Mouse (Mus musculus) cerebellum, adult 11 months (tissue): ENCODE data around the gene Scd2.
A peak's percentile ranks its signal among the peaks of the same experiment; 100 is the strongest.
"Not testable (repeated sequence)": the region's sequence is repeated elsewhere in the genome, so short reads cannot be mapped to it uniquely, and the experiment has no call there.

Experiments used
- DNase-seq: peaks from one replicate; pipeline ENCODE4 v3.0.0; 2022

The Scd2 gene

GRCm38 (mm10) chr19:44316752-44317315 lies 23.4 kb downstream of the Scd2 start:
- DNase-seq: no peak

- DNase-seq: no peak
Observed at GRCm38 (mm10) chr19:44317391-44317790, 23.9 kb downstream of the Scd2 start.

GRCm38 (mm10) chr19:44318545-44318944 lies 25.1 kb downstream of the Scd2 start:
- no peak for DNase-seq

GRCm38 (mm10) chr19:44320316-44320715 lies 26.8 kb downstream of the Scd2 start:
- no peak for DNase-seq

- no peak for DNase-seq
Observed at GRCm38 (mm10) chr19:44321201-44321600, 27.7 kb downstream of the Scd2 start.

- no peak for DNase-seq
Observed at GRCm38 (mm10) chr19:44321631-44322030, 28.2 kb downstream of the Scd2 start.

- no peak for DNase-seq
Observed at GRCm38 (mm10) chr19:44329566-44329965, 36.1 kb downstream of the Scd2 start.

- not testable (repeated sequence) for DNase-seq
Observed at GRCm38 (mm10) chr19:44331128-44331527, 37.7 kb downstream of the Scd2 start.

- DNase-seq: no peak
Observed at GRCm38 (mm10) chr19:44331911-44332310, 38.4 kb downstream of the Scd2 start.

- no peak for DNase-seq
Observed at GRCm38 (mm10) chr19:44332326-44332725, 38.9 kb downstream of the Scd2 start.

- peak; percentile 68 for DNase-seq
Observed at GRCm38 (mm10) chr19:44332833-44333623, 39.6 kb downstream of the Scd2 start, which contains the start of gene Scd4. Gene Scd4 (plus strand): TSS chr19:44333092.

- no peak for DNase-seq
Observed at GRCm38 (mm10) chr19:44333991-44334390, 40.5 kb downstream of the Scd2 start.

GRCm38 (mm10) chr19:44335876-44336662 lies 42.6 kb downstream of the Scd2 start:
- DNase-seq: no peak

- no peak for DNase-seq
Observed at GRCm38 (mm10) chr19:44349689-44350088, 56.2 kb downstream of the Scd2 start.

GRCm38 (mm10) chr19:44351756-44352155 lies 58.3 kb downstream of the Scd2 start:
- no peak for DNase-seq
